ENCODE assay signal across 8 mouse cellular contexts in genomic region chr6:71631196-71631595, GRCm38 (mm10). TPM values are rescaled to one million over a fixed set of nuclear protein-coding genes. Genes with fewer than 3 reads are reported as not detected.
DNase-seq lines count a peak whose midpoint lies in the region; ATAC-seq and TF ChIP-seq lines count a peak whose summit lies in the region.

No protein-coding gene starts in this region.

- 14% methylated on average over 2 of the region's 2 CpGs for WGBS in embryonic facial prominence, embryonic 11.5 days
- 3% methylated on average over 2 of the region's 2 CpGs for WGBS in intestine, embryonic 15.5 days
- 9% methylated on average over 2 of the region's 2 CpGs for WGBS in neural tube, embryonic 12.5 days

- TF ChIP-seq CTCF in layer of hippocampus, adult 2 months (conservative IDR thresholded peaks at IDR 0.05): no peak

- H3K4me1 ChIP-seq in embryonic facial prominence, embryonic 11.5 days (ENCODE audit: control insufficient read depth, insufficient read depth, low read length): no peaks in the 10 kb centered on the region
- peaks cover 7% of the 10 kb centered on the region; the same call in 1 of the 2 replicates for H3K4me1 ChIP-seq in intestine, embryonic 15.5 days (replicated peaks)
- H3K4me1 ChIP-seq in neural tube, embryonic 12.5 days: peaks cover 24% of the 10 kb centered on the region

- peak overlapping the region; percentile 98; the same call in 1 of the 2 replicates for H3K27ac ChIP-seq in layer of hippocampus, adult 2 months
- H3K27ac ChIP-seq in embryonic facial prominence, embryonic 11.5 days (replicated peaks; ENCODE audit: low read depth, low read length): no peak overlapping the region
- no peak overlapping the region for H3K27ac ChIP-seq in intestine, embryonic 15.5 days
- H3K27ac ChIP-seq in neural tube, embryonic 12.5 days: no peak overlapping the region

- H3K9me3 ChIP-seq in embryonic facial prominence, embryonic 11.5 days (replicated peaks; ENCODE audit: control insufficient read depth, low read length): no peaks in the 10 kb centered on the region
- no peaks in the 10 kb centered on the region for H3K9me3 ChIP-seq in intestine, embryonic 15.5 days
- H3K9me3 ChIP-seq in neural tube, embryonic 12.5 days: no peaks in the 10 kb centered on the region

- no peak for DNase-seq in layer of hippocampus, adult 2 months (ENCODE audit: low spot score in 2 of 2)
- no peak for DNase-seq in layer of hippocampus, postnatal 14 days (ENCODE audit: low spot score in 2 of 2)
- DNase-seq in embryonic facial prominence, embryonic 11.5 days (ENCODE audit: low spot score): no peak
- no peak for DNase-seq in left cerebral cortex, adult 9 months (ENCODE audit: low spot score in 2 of 2)
- DNase-seq in kidney, adult 9 months: no peak
- DNase-seq in urinary bladder, adult 18-20 months (ENCODE audit: low spot score in 2 of 2): no peak

- H3K9ac ChIP-seq in embryonic facial prominence, embryonic 11.5 days (replicated peaks; ENCODE audit: low read length): no peak overlapping the region
- H3K9ac ChIP-seq in intestine, embryonic 15.5 days: no peak overlapping the region
- peak overlapping the region; percentile 82; the same call in 1 of the 2 replicates for H3K9ac ChIP-seq in neural tube, embryonic 12.5 days

- H3K4me2 ChIP-seq in embryonic facial prominence, embryonic 11.5 days (ENCODE audit: low read depth, low read length): peak overlapping the region; percentile 70
- H3K4me2 ChIP-seq in intestine, embryonic 15.5 days (replicated peaks): peak overlapping the region; percentile 63
- H3K4me2 ChIP-seq in neural tube, embryonic 12.5 days (replicated peaks): peak overlapping the region; percentile 80

- no peaks in the 10 kb centered on the region; the same call in 1 of the 2 replicates for H3K36me3 ChIP-seq in embryonic facial prominence, embryonic 11.5 days (replicated peaks; ENCODE audit: control insufficient read depth, insufficient read depth, low read depth, low read length)
- no peaks in the 10 kb centered on the region for H3K36me3 ChIP-seq in intestine, embryonic 15.5 days
- peaks cover 24% of the 10 kb centered on the region for H3K36me3 ChIP-seq in neural tube, embryonic 12.5 days

- peak overlapping the region; percentile 83 for H3K4me3 ChIP-seq in layer of hippocampus, adult 2 months
- H3K4me3 ChIP-seq in embryonic facial prominence, embryonic 11.5 days (ENCODE audit: low read depth, low read length): peak overlapping the region; percentile 69
- H3K4me3 ChIP-seq in intestine, embryonic 15.5 days (replicated peaks): peak overlapping the region; percentile 83
- peak overlapping the region; percentile 83 for H3K4me3 ChIP-seq in neural tube, embryonic 12.5 days

- no peak for ATAC-seq in embryonic facial prominence, embryonic 11.5 days (replicated peaks; ENCODE audit: insufficient number of reproducible peaks, low FRiP score, low TSS enrichment, low read depth)
- no peak for ATAC-seq in intestine, embryonic 15.5 days
- no peak for ATAC-seq in neural tube, embryonic 12.5 days (ENCODE audit: low FRiP score, low read depth)

- H3K27me3 ChIP-seq in embryonic facial prominence, embryonic 11.5 days (ENCODE audit: control insufficient read depth, insufficient read depth, low read length): no peaks in the 10 kb centered on the region
- no peaks in the 10 kb centered on the region for H3K27me3 ChIP-seq in intestine, embryonic 15.5 days (replicated peaks)
- H3K27me3 ChIP-seq in neural tube, embryonic 12.5 days (replicated peaks): no peaks in the 10 kb centered on the region

RNA-seq across cellular contexts. Expression of gene Kdm3a, which starts 1.6 kb away (rescaled TPM):
- 10 to 100 TPM; 44.4 to 49.0 TPM for total RNA-seq in layer of hippocampus, adult 2 months (2021)
- total RNA-seq in layer of hippocampus, postnatal 14 days (2021): 10 to 100 TPM; 36.1 to 42.6 TPM
- polyA plus RNA-seq in embryonic facial prominence, embryonic 11.5 days (2014; fragmentation: Nextera tagmentation; extraction: Ambion mirVana): 48.8 and 57.9 TPM in 2 replicates
- 41.9 and 45.2 TPM in 2 replicates for polyA plus RNA-seq in intestine, embryonic 15.5 days (2015; fragmentation: Nextera tagmentation; extraction: Ambion mirVana)
- polyA plus RNA-seq in neural tube, embryonic 12.5 days (2016; fragmentation: Nextera tagmentation; extraction: Ambion mirVana): 77.8 and 79.6 TPM in 2 replicates
